Mouse (Mus musculus): ENCODE measurements around the gene Olfr1271.
"Not testable (repeated sequence)": the region's sequence is repeated elsewhere in the genome, so short reads cannot be mapped to it uniquely, and the experiment has no call there.

Olfr1271 gene

DNA sequence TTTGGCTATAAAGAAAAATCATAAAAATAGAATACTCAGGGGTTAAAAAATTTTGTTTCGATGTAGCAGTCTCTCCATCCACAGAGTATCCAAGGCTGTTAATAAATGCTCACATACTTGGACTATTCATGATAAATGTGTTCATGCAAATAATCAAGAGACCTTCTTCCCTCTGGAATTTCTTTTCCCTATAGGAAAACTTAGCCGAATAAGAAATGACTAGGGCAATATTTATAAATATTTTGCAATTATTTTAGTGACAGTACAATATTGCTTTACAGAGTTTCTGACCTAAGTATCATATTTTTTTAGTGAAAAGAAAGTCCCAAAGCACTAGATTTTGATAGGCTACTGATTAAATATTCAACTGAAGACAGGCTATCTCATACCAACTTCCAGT, at the start of gene Olfr1271:
TSS of gene Olfr1271 (minus strand) at position 101 of the 400 bp plus-strand sequence.
- DNase-seq (ENCODE audit: low read depth, low spot score), result no peak

DNA sequence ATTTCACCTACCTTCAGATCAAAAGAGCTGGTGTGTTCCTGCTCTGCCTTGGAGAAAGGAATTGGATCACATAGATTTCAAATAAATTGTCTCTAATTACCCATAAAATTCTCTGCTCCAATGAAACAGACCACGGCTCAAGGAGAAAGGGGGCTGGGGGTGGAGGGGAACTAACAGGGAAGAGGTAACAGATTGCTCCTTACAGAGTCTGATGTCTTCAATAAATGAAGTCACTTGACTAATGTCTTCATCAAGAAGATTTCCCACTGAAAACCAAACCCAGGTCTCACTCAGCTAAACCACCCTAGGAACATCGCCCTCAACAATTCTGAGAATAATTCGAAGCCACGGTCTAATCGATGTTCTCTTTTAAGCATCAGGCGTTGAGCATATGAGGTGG, 21.9 kb upstream of the Olfr1271 start, which contains the start of gene Olfr1272:
TSS of gene Olfr1272 (minus strand) at position 101 of the 400 bp plus-strand sequence.
- DNase-seq (ENCODE audit: low read depth, low spot score), result no peak

DNA sequence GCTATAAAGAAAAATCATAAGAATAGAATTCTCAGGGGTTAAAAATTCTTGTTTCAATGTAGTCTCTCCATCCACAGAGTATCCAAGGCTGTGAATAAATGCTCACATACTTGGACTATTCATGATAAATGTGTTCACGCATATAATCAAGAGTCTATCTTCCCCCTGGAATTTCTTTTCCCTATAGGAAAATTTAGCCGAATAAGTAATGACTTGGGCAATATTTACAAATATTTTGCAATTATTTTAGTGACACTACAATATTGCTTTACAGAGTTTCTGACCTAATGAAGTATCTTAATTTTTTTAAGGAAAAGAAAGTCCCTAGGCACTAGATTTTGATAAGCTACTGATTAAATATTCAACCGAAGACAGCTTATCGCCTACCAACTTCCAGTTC, 13.3 kb downstream of the Olfr1271 start, which contains the start of gene Olfr142:
TSS of gene Olfr142 (minus strand) at position 101 of the 400 bp plus-strand sequence.
- no peak for DNase-seq (ENCODE audit: low read depth, low spot score)

DNA sequence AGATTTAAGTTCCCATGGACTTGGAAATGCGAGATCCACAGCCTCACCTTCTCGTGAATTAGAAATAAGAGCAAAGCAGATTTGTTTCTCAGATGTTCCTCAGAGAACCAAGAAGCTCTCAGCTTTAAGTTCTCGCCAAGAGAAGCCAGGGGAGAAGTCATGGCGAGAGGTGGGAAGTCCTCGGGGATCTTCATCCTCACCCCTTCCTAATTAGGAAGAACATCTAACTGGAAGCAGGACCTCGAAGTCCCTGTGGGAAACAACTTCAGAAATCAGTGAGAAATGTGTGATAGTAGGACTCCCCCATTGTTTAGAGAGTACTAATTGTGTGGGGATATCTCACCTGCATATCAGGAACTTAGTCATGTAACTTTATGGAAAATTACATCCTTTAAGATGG, 46.4 kb downstream of the Olfr1271 start, which contains the start of gene Olfr1506:
TSS of gene Olfr1506 (minus strand) at position 101 of the 400 bp plus-strand sequence.
- not testable (repeated sequence) for DNase-seq (ENCODE audit: low read depth, low spot score)
